Mouse (Mus musculus) embryonic facial prominence, embryonic 15.5 days (tissue): ENCODE measurements around the gene Prune2. TPM values are rescaled to one million over a fixed set of nuclear protein-coding genes. Genes with fewer than 3 reads are reported as not detected.

Experiments
- ATAC-seq: fragments of 200-750 bp; cut with Nextera tagmentation; 2 replicates; pipeline ENCODE4 v1.8.0; 2017; ENCODE audit warnings: low read depth, moderate TSS enrichment; ENCODE audit not compliant: insufficient number of reproducible peaks, low FRiP score, low TSS enrichment
- H3K27ac ChIP-seq: fragments of 300-500 bp; sonication (generic); replicated peaks from 2 replicates; pipeline ENCODE4 v1.5.1; 2015; ENCODE audit warnings: mild to moderate bottlenecking, inconsistent platforms
- H3K27me3 ChIP-seq: fragments of 300-500 bp; sonication (generic); 2 replicates; pipeline ENCODE4 v1.6.1; 2015; ENCODE audit warnings: inconsistent platforms
- H3K36me3 ChIP-seq: fragments of 300-500 bp; sonication (generic); 2 replicates; pipeline ENCODE4 v1.6.1; 2015; ENCODE audit warnings: mild to moderate bottlenecking, inconsistent platforms
- H3K4me1 ChIP-seq: fragments of 300-500 bp; sonication (generic); 2 replicates; pipeline ENCODE4 v1.6.1; 2015; ENCODE audit warnings: inconsistent platforms
- H3K4me2 ChIP-seq: fragments of 300-500 bp; sonication (generic); replicated peaks from 2 replicates; pipeline ENCODE4 v1.6.1; 2015; ENCODE audit warnings: mild to moderate bottlenecking, inconsistent platforms
- H3K4me3 ChIP-seq: fragments of 300-500 bp; sonication (generic); replicated peaks from 2 replicates; pipeline ENCODE4 v1.5.1; 2015; ENCODE audit warnings: mild to moderate bottlenecking, inconsistent platforms
- H3K9ac ChIP-seq: fragments of 300-500 bp; sonication (generic); 2 replicates; pipeline ENCODE4 v1.6.1; 2015; ENCODE audit warnings: inconsistent platforms
- H3K9me3 ChIP-seq: fragments of 300-500 bp; sonication (generic); replicated peaks from 2 replicates; pipeline ENCODE4 v1.6.1; 2016; ENCODE audit warnings: inconsistent platforms
- WGBS: fragments of 180-500 bp; shearing (Covaris S2); methylation state at CpG from one replicate; pipeline ENCODE4 v1.1.7; 2015; 5-methylcytosine and 5-hydroxymethylcytosine counted together
- polyA plus RNA-seq: library from polyadenylated mRNA; unstranded; fragments of >200 nt; fragmentation: Nextera tagmentation; extraction: Ambion mirVana; gene quantifications from 2 replicates; pipeline ENCODE4 v1.2.1, GENCODE M21; 2015

The Prune2 gene
- polyA plus RNA-seq, 1 experiment from 2014 or later = 4.0 TPM

DNA sequence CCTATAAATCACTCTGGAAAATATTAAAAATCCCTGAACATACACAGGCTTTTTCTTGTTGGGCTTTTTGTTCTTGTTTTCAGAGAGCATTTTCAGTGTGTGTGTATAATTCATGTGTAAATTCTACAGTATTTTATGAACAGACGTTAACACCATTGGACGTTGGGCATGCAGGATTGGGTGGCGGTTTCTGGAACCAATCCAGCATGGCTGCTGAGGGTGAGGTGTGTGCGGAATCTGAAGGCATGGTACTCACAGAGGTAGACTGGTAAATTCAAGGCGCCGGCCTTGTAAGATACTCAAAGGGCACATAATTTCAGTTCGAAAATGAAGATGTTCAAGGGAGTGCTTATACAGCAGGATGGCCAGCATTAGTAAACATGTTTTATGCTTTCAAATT, 251.2 kb downstream of the Prune2 start:
- Histone ChIP-seq H3K4me2 (no peak overlapping the region), H3K9ac (no peak overlapping the region), H3K27ac (no peak overlapping the region), H3K4me1 (no peaks in the 10 kb centered on the region), H3K9me3 (no peaks in the 10 kb centered on the region), H3K36me3 (no peaks in the 10 kb centered on the region), H3K4me3 (no peak overlapping the region), H3K27me3 (no peaks in the 10 kb centered on the region)
- 84% methylated on average over 7 of the region's 7 CpGs for WGBS
- no peak for ATAC-seq

DNA sequence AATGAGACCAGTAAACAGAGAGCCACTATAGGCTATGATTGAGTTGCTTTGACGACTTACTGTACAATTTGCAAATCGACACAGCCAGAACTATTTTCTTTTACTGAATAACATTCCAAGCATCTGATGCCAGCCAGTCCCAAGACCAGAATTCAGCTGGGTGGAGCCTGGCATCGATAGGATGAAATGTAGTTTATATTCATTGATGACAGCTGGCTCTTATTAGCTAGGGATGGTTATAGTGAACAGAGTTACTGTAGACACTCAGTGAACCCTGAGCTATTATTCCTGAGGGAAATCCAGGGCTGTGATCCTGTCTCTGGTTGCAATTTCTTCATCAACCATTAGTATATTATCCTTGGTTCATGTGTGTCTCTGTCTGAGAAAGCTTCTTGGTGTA, 254.6 kb downstream of the Prune2 start:
- H3K27ac ChIP-seq = no peak overlapping the region
- H3K27me3 ChIP-seq = no peaks in the 10 kb centered on the region
- 27% methylated on average over 3 of the region's 3 CpGs for WGBS
- H3K9me3 ChIP-seq = no peaks in the 10 kb centered on the region
- no peaks in the 10 kb centered on the region for H3K36me3 ChIP-seq
- no peak overlapping the region for H3K4me2 ChIP-seq
- no peak overlapping the region for H3K9ac ChIP-seq
- H3K4me1 ChIP-seq = no peaks in the 10 kb centered on the region
- H3K4me3 ChIP-seq = no peak overlapping the region
- ATAC-seq = no peak

GRCm38 (mm10) chr19:17214896-17215520, 259.1 kb downstream of the Prune2 start:
- 58% methylated on average over 13 of the region's 13 CpGs for WGBS

DNA sequence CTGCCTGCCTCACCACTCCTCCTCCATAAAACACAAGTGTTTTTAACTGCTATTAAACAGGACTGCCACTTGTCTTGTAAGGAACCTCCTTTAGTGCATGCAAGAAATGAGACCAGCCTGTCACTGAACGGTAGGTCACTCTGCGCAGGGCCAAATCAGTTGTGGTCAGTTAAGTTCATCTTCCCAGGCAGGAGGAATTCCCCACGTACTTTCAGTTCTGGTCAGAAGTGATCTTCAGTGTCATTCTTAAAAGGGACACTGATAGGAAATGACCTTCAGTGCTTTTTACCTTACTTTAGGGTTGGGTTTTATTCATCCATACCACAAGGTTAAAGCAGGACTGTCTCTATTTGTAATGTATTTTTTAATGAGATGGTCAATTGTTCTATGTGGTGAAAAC, 262.3 kb downstream of the Prune2 start:
- Histone ChIP-seq H3K9ac (no peak overlapping the region), H3K27me3 (no peaks in the 10 kb centered on the region), H3K4me2 (no peak overlapping the region), H3K4me1 (no peaks in the 10 kb centered on the region), H3K36me3 (no peaks in the 10 kb centered on the region), H3K9me3 (no peaks in the 10 kb centered on the region), H3K27ac (no peak overlapping the region), H3K4me3 (no peak overlapping the region)
- WGBS = 86% methylated on average over 3 of the region's 3 CpGs
- ATAC-seq = no peak

More at GRCm38 (mm10) chr19:17214896-17215520, 259.1 kb downstream of the Prune2 start:
- H3K9ac ChIP-seq = no peak overlapping the region
- no peak overlapping the region for H3K4me2 ChIP-seq
- ATAC-seq = no peak
- H3K27ac ChIP-seq = no peak overlapping the region
- no peaks in the 10 kb centered on the region for H3K9me3 ChIP-seq
- no peaks in the 10 kb centered on the region for H3K4me1 ChIP-seq
- H3K4me3 ChIP-seq = no peak overlapping the region
- H3K27me3 ChIP-seq = no peaks in the 10 kb centered on the region
- H3K36me3 ChIP-seq = no peaks in the 10 kb centered on the region

- no peak overlapping the region for H3K4me2 ChIP-seq
- H3K9me3 ChIP-seq = no peaks in the 10 kb centered on the region
- no peak overlapping the region for H3K4me3 ChIP-seq
- no peak overlapping the region for H3K27ac ChIP-seq
- WGBS = 49% methylated on average over 4 of the region's 4 CpGs
- ATAC-seq = no peak
- no peak overlapping the region for H3K9ac ChIP-seq
- H3K36me3 ChIP-seq = no peaks in the 10 kb centered on the region
- no peaks in the 10 kb centered on the region for H3K4me1 ChIP-seq
- H3K27me3 ChIP-seq = no peaks in the 10 kb centered on the region
These were observed 267.9 kb downstream of the Prune2 start for GRCm38 (mm10) chr19:17223801-17224200.

DNA sequence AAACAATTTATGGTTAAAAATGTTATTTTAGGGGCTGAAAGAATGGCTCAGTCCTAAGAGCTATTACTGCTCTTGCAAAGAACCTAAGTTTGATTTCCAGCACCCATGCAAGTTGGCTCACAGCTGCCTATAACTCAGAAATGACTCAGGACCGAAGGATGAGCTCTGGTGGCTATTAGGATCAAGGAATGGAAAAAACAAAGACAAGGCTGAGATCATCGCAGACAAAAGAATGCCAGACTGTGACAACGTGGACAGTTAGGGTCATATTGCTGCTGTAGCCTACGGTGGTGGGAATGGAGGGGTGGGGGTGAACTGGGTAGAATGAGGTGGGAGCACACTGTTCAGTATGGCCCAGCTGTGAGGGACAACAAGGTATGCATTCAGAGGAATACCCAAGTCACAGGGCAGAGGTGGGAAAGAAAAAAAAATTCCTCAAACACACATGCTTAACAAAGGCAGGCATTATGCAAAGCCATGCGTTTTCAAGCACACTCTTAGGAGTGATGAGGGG, 269.7 kb downstream of the Prune2 start:
- Histone ChIP-seq H3K4me3 (no peak overlapping the region), H3K27ac (no peak overlapping the region), H3K36me3 (no peaks in the 10 kb centered on the region), H3K9me3 (no peaks in the 10 kb centered on the region), H3K9ac (no peak overlapping the region), H3K4me1 (no peaks in the 10 kb centered on the region), H3K27me3 (no peaks in the 10 kb centered on the region), H3K4me2 (no peak overlapping the region)
- ATAC-seq = no peak
- 47% methylated on average over 5 of the region's 5 CpGs for WGBS

- no peak overlapping the region for H3K4me3 ChIP-seq
- no peak for ATAC-seq
- WGBS = 83% methylated on average over 8 of the region's 8 CpGs
- H3K27me3 ChIP-seq = no peaks in the 10 kb centered on the region
- H3K9me3 ChIP-seq = no peaks in the 10 kb centered on the region
- no peak overlapping the region for H3K9ac ChIP-seq
- no peak overlapping the region for H3K27ac ChIP-seq
- no peaks in the 10 kb centered on the region for H3K4me1 ChIP-seq
- H3K36me3 ChIP-seq = no peaks in the 10 kb centered on the region
- H3K4me2 ChIP-seq = no peak overlapping the region
These were observed 270.2 kb downstream of the Prune2 start for GRCm38 (mm10) chr19:17226096-17226495.

DNA sequence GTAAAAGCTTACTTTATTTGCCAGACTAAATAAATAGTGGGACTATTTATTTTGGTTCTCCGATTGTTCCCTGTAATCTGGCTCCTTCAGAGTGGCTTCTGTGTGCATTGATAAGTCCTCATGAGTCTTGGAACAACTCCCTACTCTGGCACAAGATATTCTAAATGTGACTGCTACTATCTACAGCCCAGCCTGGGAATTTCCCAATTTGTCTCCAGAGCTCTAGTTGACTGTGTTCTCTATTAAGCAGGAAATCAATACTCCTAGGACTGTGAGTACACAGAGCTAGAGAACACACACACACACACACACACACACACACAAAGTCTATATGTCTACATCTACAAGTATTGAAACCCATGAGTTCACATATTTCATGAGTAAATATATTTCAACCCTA, 274.1 kb downstream of the Prune2 start:
- Histone ChIP-seq H3K4me2 (no peak overlapping the region), H3K36me3 (no peaks in the 10 kb centered on the region), H3K9me3 (no peaks in the 10 kb centered on the region), H3K4me1 (no peaks in the 10 kb centered on the region), H3K27me3 (no peaks in the 10 kb centered on the region; the same call in 1 of the 2 replicates), H3K27ac (no peak overlapping the region), H3K9ac (no peak overlapping the region), H3K4me3 (no peak overlapping the region)
- WGBS = 83% methylated on average over 1 of the region's 1 CpGs
- no peak for ATAC-seq

DNA sequence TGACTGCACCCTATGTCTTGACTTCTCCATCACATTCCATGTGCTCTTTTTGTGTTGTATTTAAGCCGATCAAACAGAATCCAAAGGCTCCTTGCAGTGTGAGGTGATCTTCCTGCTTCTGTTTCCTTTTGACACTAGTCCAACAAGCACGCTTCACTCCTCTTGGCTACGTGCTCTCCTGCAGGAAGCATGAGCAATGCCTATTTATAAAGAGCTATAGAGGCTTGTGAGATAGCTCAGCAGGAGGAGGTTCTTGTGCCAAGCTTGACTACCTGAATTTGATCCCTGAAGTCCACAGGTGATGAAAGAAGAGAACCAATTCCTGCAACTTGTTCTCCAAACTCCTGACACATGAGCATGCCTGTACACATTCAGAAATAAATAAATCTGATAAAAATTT, 282.6 kb downstream of the Prune2 start:
- Histone ChIP-seq H3K36me3 (no peaks in the 10 kb centered on the region), H3K4me2 (no peak overlapping the region), H3K9ac (no peak overlapping the region), H3K4me3 (no peak overlapping the region), H3K27ac (no peak overlapping the region), H3K9me3 (no peaks in the 10 kb centered on the region), H3K4me1 (no peaks in the 10 kb centered on the region), H3K27me3 (no peaks in the 10 kb centered on the region)
- no peak for ATAC-seq
- WGBS = 87% methylated on average over 3 of the region's 3 CpGs

GRCm38 (mm10) chr19:17240170-17241077, 284.5 kb downstream of the Prune2 start:
- WGBS = 84% methylated on average over 7 of the region's 7 CpGs
- no peaks in the 10 kb centered on the region for H3K36me3 ChIP-seq
- H3K27me3 ChIP-seq = no peaks in the 10 kb centered on the region
- no peak overlapping the region for H3K27ac ChIP-seq
- H3K4me2 ChIP-seq = no peak overlapping the region
- H3K4me3 ChIP-seq = no peak overlapping the region
- H3K9ac ChIP-seq = no peak overlapping the region
- H3K9me3 ChIP-seq = no peaks in the 10 kb centered on the region
- no peaks in the 10 kb centered on the region for H3K4me1 ChIP-seq
- no peak for ATAC-seq

- Histone ChIP-seq H3K4me2 (no peak overlapping the region), H3K4me3 (no peak overlapping the region), H3K36me3 (no peaks in the 10 kb centered on the region), H3K27me3 (no peaks in the 10 kb centered on the region), H3K27ac (no peak overlapping the region), H3K4me1 (no peaks in the 10 kb centered on the region), H3K9ac (no peak overlapping the region), H3K9me3 (no peaks in the 10 kb centered on the region)
- 92% methylated on average over 1 of the region's 1 CpGs for WGBS
- no peak for ATAC-seq
These were observed 285.3 kb downstream of the Prune2 start for GRCm38 (mm10) chr19:17241206-17241605.
